Comparison of ENCODE assay signal across 9 mouse cellular contexts in genomic region chr17:10394855-10395254, GRCm38 (mm10).
DNase-seq lines count a peak whose midpoint lies in the region; ATAC-seq lines count a peak whose summit lies in the region.
"Had no signal": no experiment of that assay in that cellular context is flagged by ENCODE, and none has a peak within 500 bp of the region (broad histone marks: within the 10 kb centered on the region; RNA-seq: fewer than 3 reads in every experiment).

No protein-coding gene starts in this region.

- peak overlapping the region; percentile 24; the same call in 1 of the 2 replicates for H3K9ac ChIP-seq in midbrain, embryonic 11.5 days (ENCODE audit: low read length)
- no peak overlapping the region for H3K9ac ChIP-seq in kidney, embryonic 14.5 days (ENCODE audit: low read depth, low read length)
- H3K9ac ChIP-seq in intestine, embryonic 15.5 days, result no peak overlapping the region
- H3K9ac ChIP-seq: liver, embryonic 13.5 days had no signal

- peaks cover 12% of the 10 kb centered on the region for H3K4me1 ChIP-seq in midbrain, embryonic 11.5 days (ENCODE audit: control insufficient read depth, insufficient read depth, low read length)
- H3K4me1 ChIP-seq in kidney, embryonic 14.5 days (ENCODE audit: control insufficient read depth, insufficient read depth, low read length), result 0 out of 2 replicates have a peak, but pooled peaks cover 4% of the 10 kb centered on the region
- 0 out of 2 replicates have a peak, but pooled peaks cover 7% of the 10 kb centered on the region for H3K4me1 ChIP-seq in intestine, embryonic 15.5 days (replicated peaks)

- H3K9me3 ChIP-seq in midbrain, embryonic 11.5 days (ENCODE audit: control insufficient read depth, low read length), result no peaks in the 10 kb centered on the region
- no peaks in the 10 kb centered on the region for H3K9me3 ChIP-seq in kidney, embryonic 14.5 days (ENCODE audit: control insufficient read depth, low read length)
- H3K9me3 ChIP-seq in intestine, embryonic 15.5 days, result no peaks in the 10 kb centered on the region
- H3K9me3 ChIP-seq: liver, embryonic 13.5 days had no signal

- H3K4me2 ChIP-seq in midbrain, embryonic 11.5 days, result no peak overlapping the region
- H3K4me2 ChIP-seq in kidney, embryonic 14.5 days (replicated peaks; ENCODE audit: low read depth, low read length), result no peak overlapping the region
- H3K4me2 ChIP-seq in intestine, embryonic 15.5 days (replicated peaks), result no peak overlapping the region
- H3K4me2 ChIP-seq: liver, embryonic 13.5 days had no signal

- H3K36me3 ChIP-seq in midbrain, embryonic 11.5 days (ENCODE audit: control insufficient read depth, insufficient read depth, low read length), result no peaks in the 10 kb centered on the region
- no peaks in the 10 kb centered on the region for H3K36me3 ChIP-seq in kidney, embryonic 14.5 days (ENCODE audit: control insufficient read depth, insufficient read depth, low read length)
- no peaks in the 10 kb centered on the region for H3K36me3 ChIP-seq in intestine, embryonic 15.5 days
- H3K36me3 ChIP-seq: liver, embryonic 13.5 days had no signal

- peak; percentile 58 to 61 for DNase-seq in adrenal gland, adult (ENCODE audit: inconsistent age in 2 of 2, low spot score in 1 of 2)
- no peak for DNase-seq in adrenal gland, postnatal 10 days
- DNase-seq in cerebellum, adult 11 months, result peak; percentile 24
- peak; percentile 62 to 64 for DNase-seq in frontal cortex, postnatal 36 days (ENCODE audit: low spot score in 2 of 2)
- no peak for DNase-seq in midbrain, embryonic 11.5 days (ENCODE audit: low spot score, missing footprints)
- DNase-seq in kidney, postnatal 10 days, result no peak
- DNase-seq: liver, embryonic 13.5 days had no signal

- H3K27me3 ChIP-seq in midbrain, embryonic 11.5 days (ENCODE audit: control insufficient read depth, insufficient read depth, low read length), result no peaks in the 10 kb centered on the region
- H3K27me3 ChIP-seq in kidney, embryonic 14.5 days (ENCODE audit: control insufficient read depth, insufficient read depth, low read length), result no peaks in the 10 kb centered on the region
- H3K27me3 ChIP-seq in intestine, embryonic 15.5 days (replicated peaks), result no peaks in the 10 kb centered on the region
- H3K27me3 ChIP-seq: liver, embryonic 13.5 days had no signal

- H3K4me3 ChIP-seq in midbrain, embryonic 11.5 days (ENCODE audit: low read depth, low read length), result no peak overlapping the region
- no peak overlapping the region for H3K4me3 ChIP-seq in kidney, embryonic 14.5 days (ENCODE audit: low read length)
- no peak overlapping the region for H3K4me3 ChIP-seq in intestine, embryonic 15.5 days (replicated peaks)
- H3K4me3 ChIP-seq: liver, embryonic 13.5 days had no signal

- ATAC-seq in midbrain, embryonic 11.5 days (ENCODE audit: low FRiP score), result no peak
- no peak for ATAC-seq in kidney, embryonic 14.5 days (ENCODE audit: low FRiP score, low TSS enrichment)
- ATAC-seq in intestine, embryonic 15.5 days, result no peak

- H3K27ac ChIP-seq in midbrain, embryonic 11.5 days (ENCODE audit: low read depth, low read length), result no peak overlapping the region
- H3K27ac ChIP-seq in kidney, embryonic 14.5 days (ENCODE audit: low read depth, low read length), result no peak overlapping the region
- no peak overlapping the region for H3K27ac ChIP-seq in intestine, embryonic 15.5 days
- H3K27ac ChIP-seq: liver, embryonic 13.5 days had no signal

- WGBS in midbrain, embryonic 11.5 days, result 30% methylated on average over 8 of the region's 8 CpGs
- WGBS in kidney, embryonic 14.5 days, result 85% methylated on average over 8 of the region's 8 CpGs
- 83% methylated on average over 8 of the region's 8 CpGs for WGBS in intestine, embryonic 15.5 days

Comparison
In these comparisons a context has a peak if more than half of its experiments do, and no peak if none do; other contexts are left out.
1. DNase-seq: peak in adrenal gland, adult (2 of 2), cerebellum, adult 11 months (single experiment) and frontal cortex, postnatal 36 days (2 of 2); none in adrenal gland, postnatal 10 days (single experiment), midbrain, embryonic 11.5 days (single experiment) and kidney, postnatal 10 days (single experiment).